Mouse (Mus musculus): ENCODE measurements around the gene Gm7168. TPM values are rescaled to one million over a fixed set of nuclear protein-coding genes. Genes with fewer than 3 reads are reported as not detected.
"Not testable (repeated sequence)": the region's sequence is repeated elsewhere in the genome, so short reads cannot be mapped to it uniquely, and the experiment has no call there.

The Gm7168 gene
- polyA plus RNA-seq, 1 experiment from 2014 or later, result not detected

DNA sequence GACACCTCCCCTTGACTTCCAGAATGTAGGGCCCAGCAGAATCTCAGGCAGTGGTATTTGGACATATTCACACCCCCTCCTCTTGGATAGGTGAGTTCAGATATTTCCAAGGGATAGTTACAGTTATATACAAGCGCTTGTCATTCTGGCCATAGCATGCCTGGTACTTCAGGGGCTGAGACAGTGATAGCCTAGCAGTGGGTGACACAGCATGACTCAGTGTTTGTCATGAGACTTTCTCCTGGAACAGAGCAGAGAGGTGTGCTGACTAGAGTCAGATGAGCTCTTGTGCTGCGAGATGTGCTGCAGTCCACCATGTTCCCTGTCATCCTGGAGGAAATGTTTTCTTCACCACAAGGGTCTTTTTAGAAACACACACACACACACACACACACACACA, 23.6 kb upstream of the Gm7168 start:
- peaks cover 4% of the 10 kb centered on the region; the same call in 1 of the 2 replicates for H3K4me1 ChIP-seq (replicated peaks; ENCODE audit: control insufficient read depth, insufficient read depth, low read length)
- no peak for ATAC-seq (ENCODE audit: low read depth)
- WGBS, result 94% methylated on average over 2 of the region's 2 CpGs
- no peak overlapping the region for H3K9ac ChIP-seq (ENCODE audit: low read length)
- no peaks in the 10 kb centered on the region for H3K36me3 ChIP-seq (ENCODE audit: control insufficient read depth, insufficient read depth, low read length)
- no peaks in the 10 kb centered on the region for H3K9me3 ChIP-seq (ENCODE audit: control insufficient read depth, low read length)
- no peak overlapping the region for H3K27ac ChIP-seq (ENCODE audit: low read length)
- H3K4me2 ChIP-seq (ENCODE audit: low read depth, low read length), result no peak overlapping the region
- H3K27me3 ChIP-seq (ENCODE audit: control insufficient read depth, insufficient read depth, low read depth, low read length), result no peaks in the 10 kb centered on the region
- H3K4me3 ChIP-seq (ENCODE audit: low read length), result no peak overlapping the region

DNA sequence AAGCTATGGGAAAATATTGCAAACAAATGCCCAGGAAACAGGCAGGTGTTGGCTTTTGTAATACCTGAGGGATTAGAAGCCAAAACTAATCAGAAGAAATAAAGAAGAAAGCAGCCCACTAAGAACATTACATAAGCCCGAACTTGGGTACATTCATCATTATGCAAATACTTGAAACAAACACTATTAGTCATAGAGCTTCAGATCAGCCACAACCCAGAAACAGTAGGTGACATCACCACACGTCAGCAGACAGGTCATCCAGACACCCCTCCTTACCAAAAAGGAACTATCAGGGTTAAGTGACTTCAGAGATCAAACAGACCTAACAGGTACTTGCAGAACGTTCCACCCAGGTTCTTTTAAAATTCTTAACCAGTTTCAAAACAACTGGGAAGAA, 22.2 kb upstream of the Gm7168 start:
- H3K4me2 ChIP-seq (ENCODE audit: low read depth, low read length), result no peak overlapping the region
- H3K9me3 ChIP-seq (ENCODE audit: control insufficient read depth, low read length), result no peaks in the 10 kb centered on the region
- no peak overlapping the region for H3K4me3 ChIP-seq (ENCODE audit: low read length)
- no peaks in the 10 kb centered on the region for H3K27me3 ChIP-seq (ENCODE audit: control insufficient read depth, insufficient read depth, low read depth, low read length)
- H3K4me1 ChIP-seq (replicated peaks; ENCODE audit: control insufficient read depth, insufficient read depth, low read length), result peaks cover 2% of the 10 kb centered on the region; the same call in 1 of the 2 replicates
- no peak overlapping the region for H3K9ac ChIP-seq (ENCODE audit: low read length)
- no peaks in the 10 kb centered on the region for H3K36me3 ChIP-seq (ENCODE audit: control insufficient read depth, insufficient read depth, low read length)
- H3K27ac ChIP-seq (ENCODE audit: low read length), result no peak overlapping the region
- 40% methylated on average over 3 of the region's 3 CpGs for WGBS
- no peak for ATAC-seq (ENCODE audit: low read depth)

DNA sequence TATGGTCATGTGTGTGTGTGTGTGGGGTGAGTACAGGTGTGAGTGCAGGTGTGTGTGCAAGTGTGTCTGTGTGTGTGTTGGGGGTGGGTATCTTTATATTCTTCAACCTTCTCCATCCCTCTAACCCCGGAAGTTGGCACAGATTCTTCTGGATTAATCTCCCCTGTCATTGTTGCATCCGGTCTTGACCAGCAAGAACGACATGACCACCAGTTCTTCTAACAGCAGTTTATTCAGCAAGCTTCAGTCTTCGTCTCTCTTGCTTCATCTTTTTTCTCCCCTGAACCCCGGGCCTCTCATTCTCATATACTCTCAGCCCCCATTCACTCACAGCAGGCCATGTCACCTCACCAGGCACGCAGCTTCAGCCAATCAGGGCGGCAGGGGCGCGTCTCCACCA, 17.8 kb upstream of the Gm7168 start:
- Histone ChIP-seq H3K27ac (ENCODE audit: low read length) (no peak overlapping the region), H3K9me3 (ENCODE audit: control insufficient read depth, low read length) (no peaks in the 10 kb centered on the region), H3K27me3 (ENCODE audit: control insufficient read depth, insufficient read depth, low read depth, low read length) (no peaks in the 10 kb centered on the region), H3K9ac (ENCODE audit: low read length) (no peak overlapping the region), H3K36me3 (ENCODE audit: control insufficient read depth, insufficient read depth, low read length) (no peaks in the 10 kb centered on the region), H3K4me1 (replicated peaks; ENCODE audit: control insufficient read depth, insufficient read depth, low read length) (no peaks in the 10 kb centered on the region), H3K4me2 (ENCODE audit: low read depth, low read length) (no peak overlapping the region), H3K4me3 (ENCODE audit: low read length) (no peak overlapping the region)
- WGBS, result 82% methylated on average over 9 of the region's 9 CpGs
- ATAC-seq (ENCODE audit: low read depth), result no peak

DNA sequence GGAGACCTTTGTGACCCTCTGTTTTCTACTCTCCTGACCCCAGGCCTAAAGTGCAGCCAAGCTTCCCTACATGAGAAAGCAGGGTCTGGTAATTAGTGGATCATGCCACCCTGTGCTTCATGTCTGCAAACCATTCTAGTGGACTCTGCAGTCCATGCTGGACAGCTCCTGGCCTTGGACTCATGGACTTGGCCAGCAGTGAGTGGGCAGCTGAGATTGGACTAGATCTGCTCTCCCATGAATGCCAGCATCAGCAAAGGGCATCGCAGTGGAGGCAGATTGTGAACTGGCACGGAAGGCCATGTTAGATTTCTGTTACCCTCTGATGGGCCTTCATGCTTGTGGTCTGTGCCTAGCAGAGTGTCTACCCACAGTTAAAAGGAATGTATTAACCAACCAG, 12.8 kb upstream of the Gm7168 start:
- not testable (repeated sequence) for H3K27ac ChIP-seq (ENCODE audit: low read length); H3K4me2 ChIP-seq (ENCODE audit: low read depth, low read length); H3K27me3 ChIP-seq (ENCODE audit: control insufficient read depth, insufficient read depth, low read depth, low read length); H3K36me3 ChIP-seq (ENCODE audit: control insufficient read depth, insufficient read depth, low read length); H3K4me3 ChIP-seq (ENCODE audit: low read length); ATAC-seq (ENCODE audit: low read depth); H3K9me3 ChIP-seq (ENCODE audit: control insufficient read depth, low read length); H3K9ac ChIP-seq (ENCODE audit: low read length); H3K4me1 ChIP-seq (replicated peaks; ENCODE audit: control insufficient read depth, insufficient read depth, low read length)
- whole genome bisulfite sequencing, result 93% methylated on average over 2 of the region's 2 CpGs

DNA sequence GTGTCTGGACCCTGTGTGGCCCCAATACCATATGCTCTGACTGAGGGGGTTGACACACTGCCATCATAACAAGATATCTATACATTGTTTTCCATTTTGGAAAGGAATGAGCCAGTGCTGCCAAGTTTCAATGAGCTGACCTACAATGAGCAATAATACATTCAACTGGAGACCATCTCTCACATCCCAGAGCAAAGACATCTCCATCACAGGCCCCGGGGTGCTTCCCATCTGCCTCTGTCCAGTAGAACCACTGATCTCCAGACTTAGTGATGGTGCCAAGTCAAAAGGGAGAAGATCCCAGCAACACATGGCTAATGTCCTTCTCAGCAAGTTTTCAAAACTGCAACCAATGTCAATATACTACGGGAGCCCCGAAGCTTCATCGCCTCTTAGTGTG, 10.4 kb upstream of the Gm7168 start:
- Histone ChIP-seq H3K4me3 (ENCODE audit: low read length) (no peak overlapping the region), H3K4me1 (replicated peaks; ENCODE audit: control insufficient read depth, insufficient read depth, low read length) (peaks cover 6% of the 10 kb centered on the region; the same call in 1 of the 2 replicates), H3K4me2 (ENCODE audit: low read depth, low read length) (no peak overlapping the region), H3K9me3 (ENCODE audit: control insufficient read depth, low read length) (no peaks in the 10 kb centered on the region), H3K9ac (ENCODE audit: low read length) (no peak overlapping the region), H3K27me3 (ENCODE audit: control insufficient read depth, insufficient read depth, low read depth, low read length) (no peaks in the 10 kb centered on the region), H3K27ac (ENCODE audit: low read length) (no peak overlapping the region), H3K36me3 (ENCODE audit: control insufficient read depth, insufficient read depth, low read length) (no peaks in the 10 kb centered on the region)
- WGBS, result 85% methylated on average over 4 of the region's 4 CpGs
- ATAC-seq (ENCODE audit: low read depth), result peak; percentile 62

DNA sequence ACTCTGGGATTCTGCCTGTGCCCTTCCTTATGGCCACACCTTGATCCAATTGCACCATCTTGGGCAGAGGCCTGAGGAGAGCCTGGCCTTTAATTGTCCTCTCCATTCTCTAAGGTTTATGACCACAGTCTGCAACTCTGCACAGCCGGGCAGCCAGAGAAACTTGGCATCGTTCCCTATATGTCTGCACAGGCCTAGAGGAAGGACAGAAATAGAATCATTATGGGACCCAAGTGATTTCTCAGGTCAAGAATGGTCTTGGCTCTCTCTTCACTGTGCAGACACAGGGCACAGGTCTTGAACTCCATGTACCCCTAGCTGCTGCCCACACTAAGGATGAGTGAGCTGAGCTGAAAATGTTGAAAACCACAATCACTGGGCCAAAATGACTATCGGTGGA, 9.5 kb upstream of the Gm7168 start:
- H3K4me1 ChIP-seq (replicated peaks; ENCODE audit: control insufficient read depth, insufficient read depth, low read length), result peaks cover 6% of the 10 kb centered on the region; the same call in 1 of the 2 replicates
- H3K27ac ChIP-seq (ENCODE audit: low read length), result peak overlapping the region; percentile 8; the same call in 1 of the 2 replicates
- WGBS, result 50% methylated on average over 3 of the region's 3 CpGs
- no peaks in the 10 kb centered on the region for H3K27me3 ChIP-seq (ENCODE audit: control insufficient read depth, insufficient read depth, low read depth, low read length)
- H3K9me3 ChIP-seq (ENCODE audit: control insufficient read depth, low read length), result no peaks in the 10 kb centered on the region
- H3K4me3 ChIP-seq (ENCODE audit: low read length), result no peak overlapping the region
- H3K9ac ChIP-seq (ENCODE audit: low read length), result no peak overlapping the region
- ATAC-seq (ENCODE audit: low read depth), result peak; percentile 82
- H3K36me3 ChIP-seq (ENCODE audit: control insufficient read depth, insufficient read depth, low read length), result no peaks in the 10 kb centered on the region
- H3K4me2 ChIP-seq (ENCODE audit: low read depth, low read length), result no peak overlapping the region

DNA sequence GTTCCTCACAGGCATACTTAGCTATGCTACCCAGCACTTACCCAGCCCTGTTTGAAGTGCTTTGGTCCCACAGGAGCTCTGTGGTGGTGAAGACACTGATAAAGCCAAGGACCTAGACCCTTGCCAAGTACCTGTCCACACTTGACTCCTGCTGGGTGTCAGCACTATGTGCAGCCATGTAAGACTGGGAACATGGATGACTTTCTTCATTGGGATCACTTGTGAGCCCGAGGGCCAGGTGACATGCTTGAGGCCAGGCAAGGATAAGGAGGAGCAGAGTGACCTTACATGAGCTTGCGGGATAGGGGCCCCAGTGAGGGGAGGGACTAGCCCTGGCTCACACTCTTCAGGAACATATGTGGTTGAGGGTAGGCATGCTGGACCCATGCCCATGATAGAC, 8.9 kb upstream of the Gm7168 start:
- 83% methylated on average over 2 of the region's 2 CpGs for WGBS
- not testable (repeated sequence) for H3K4me3 ChIP-seq (ENCODE audit: low read length); H3K9me3 ChIP-seq (ENCODE audit: control insufficient read depth, low read length); H3K9ac ChIP-seq (ENCODE audit: low read length); H3K27me3 ChIP-seq (ENCODE audit: control insufficient read depth, insufficient read depth, low read depth, low read length); ATAC-seq (ENCODE audit: low read depth); H3K4me2 ChIP-seq (ENCODE audit: low read depth, low read length); H3K4me1 ChIP-seq (replicated peaks; ENCODE audit: control insufficient read depth, insufficient read depth, low read length); H3K27ac ChIP-seq (ENCODE audit: low read length); H3K36me3 ChIP-seq (ENCODE audit: control insufficient read depth, insufficient read depth, low read length)

DNA sequence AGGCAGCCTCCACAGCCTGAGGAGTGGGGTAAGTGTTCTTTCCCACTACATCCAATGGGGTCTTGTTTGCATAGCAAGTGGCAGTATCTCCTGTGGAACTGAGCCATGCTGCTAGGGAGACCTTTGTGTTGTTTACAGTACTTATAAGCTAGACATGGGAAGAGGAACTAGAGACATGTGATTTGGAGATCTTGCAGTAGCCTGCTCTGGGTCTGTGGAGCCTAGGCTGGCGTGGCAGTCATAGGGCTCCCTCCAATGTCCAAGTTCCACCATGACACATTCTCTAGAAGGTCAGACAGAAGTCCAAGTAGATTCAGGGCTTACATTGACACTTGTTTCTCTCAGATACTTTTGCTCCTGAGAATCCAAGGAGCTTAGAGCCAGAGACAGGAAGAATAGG, 7.7 kb upstream of the Gm7168 start:
- Histone ChIP-seq H3K4me1 (replicated peaks; ENCODE audit: control insufficient read depth, insufficient read depth, low read length) (peaks cover 6% of the 10 kb centered on the region; the same call in 1 of the 2 replicates), H3K4me3 (ENCODE audit: low read length) (no peak overlapping the region), H3K9ac (ENCODE audit: low read length) (no peak overlapping the region), H3K36me3 (ENCODE audit: control insufficient read depth, insufficient read depth, low read length) (no peaks in the 10 kb centered on the region), H3K9me3 (ENCODE audit: control insufficient read depth, low read length) (no peaks in the 10 kb centered on the region), H3K27me3 (ENCODE audit: control insufficient read depth, insufficient read depth, low read depth, low read length) (no peaks in the 10 kb centered on the region), H3K27ac (ENCODE audit: low read length) (no peak overlapping the region), H3K4me2 (ENCODE audit: low read depth, low read length) (no peak overlapping the region)
- 47% methylated on average over 1 of the region's 1 CpGs for WGBS
- no peak for ATAC-seq (ENCODE audit: low read depth)

DNA sequence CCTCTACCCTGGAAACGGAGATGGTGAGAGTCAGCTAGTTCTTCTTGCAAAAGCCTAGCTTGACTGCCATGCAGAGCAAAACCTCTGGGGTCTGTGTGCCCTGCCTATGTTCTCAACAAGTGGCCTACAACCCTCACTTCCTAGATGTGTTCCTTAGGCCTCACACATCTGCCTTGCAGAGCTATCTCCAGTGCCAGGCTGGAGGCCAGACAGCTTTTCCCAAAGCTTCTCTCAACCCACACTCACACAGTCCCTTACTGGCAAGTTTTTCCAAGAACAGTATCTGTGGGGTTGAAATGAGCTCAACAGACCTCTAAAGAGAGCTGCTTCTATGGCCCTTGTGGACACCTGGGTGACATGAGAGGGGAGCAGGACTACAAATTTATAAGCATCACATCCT, 3.4 kb downstream of the Gm7168 start:
- H3K27me3 ChIP-seq (ENCODE audit: control insufficient read depth, insufficient read depth, low read depth, low read length); H3K4me3 ChIP-seq (ENCODE audit: low read length); H3K27ac ChIP-seq (ENCODE audit: low read length); H3K36me3 ChIP-seq (ENCODE audit: control insufficient read depth, insufficient read depth, low read length); ATAC-seq (ENCODE audit: low read depth); H3K4me1 ChIP-seq (replicated peaks; ENCODE audit: control insufficient read depth, insufficient read depth, low read length); H3K9ac ChIP-seq (ENCODE audit: low read length); H3K4me2 ChIP-seq (ENCODE audit: low read depth, low read length); H3K9me3 ChIP-seq (ENCODE audit: control insufficient read depth, low read length): not testable (repeated sequence)
- 84% methylated on average over 1 of the region's 1 CpGs for WGBS

DNA sequence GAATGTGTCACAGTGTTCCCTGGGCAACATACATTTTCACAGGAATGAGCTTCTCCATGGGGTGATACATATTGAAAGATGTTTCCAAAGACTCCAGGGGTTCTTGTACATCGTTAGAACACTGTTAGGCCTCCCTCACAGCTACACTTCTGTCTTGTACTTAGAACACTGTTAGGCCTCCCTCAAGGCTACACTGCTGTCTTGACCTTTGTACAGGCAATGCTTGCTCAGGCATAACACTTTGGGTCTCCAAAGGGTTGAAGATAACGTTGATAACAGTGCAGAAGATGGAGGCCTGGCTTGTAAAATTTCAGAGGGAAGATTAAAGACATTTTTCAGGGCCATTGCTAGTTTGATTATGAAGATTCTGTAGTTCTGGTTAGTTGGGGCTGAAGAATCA, 10.0 kb downstream of the Gm7168 start:
- WGBS, result 24% methylated on average over 1 of the region's 2 CpGs
- not testable (repeated sequence) for H3K27ac ChIP-seq (ENCODE audit: low read length); H3K27me3 ChIP-seq (ENCODE audit: control insufficient read depth, insufficient read depth, low read depth, low read length); H3K36me3 ChIP-seq (ENCODE audit: control insufficient read depth, insufficient read depth, low read length); H3K9me3 ChIP-seq (ENCODE audit: control insufficient read depth, low read length); H3K4me1 ChIP-seq (replicated peaks; ENCODE audit: control insufficient read depth, insufficient read depth, low read length); H3K9ac ChIP-seq (ENCODE audit: low read length); H3K4me3 ChIP-seq (ENCODE audit: low read length); ATAC-seq (ENCODE audit: low read depth); H3K4me2 ChIP-seq (ENCODE audit: low read depth, low read length)
